Mouse (Mus musculus) embryonic facial prominence, embryonic 15.5 days (tissue): ENCODE results near the gene Hmx1. TPM values are rescaled to one million over a fixed set of nuclear protein-coding genes. Genes with fewer than 3 reads are reported as not detected.

Experiments
- ATAC-seq: fragments of 200-750 bp; cut with Nextera tagmentation; 2 replicates; pipeline ENCODE4 v1.8.0; 2017; ENCODE audit warnings: low read depth, moderate TSS enrichment; ENCODE audit not compliant: insufficient number of reproducible peaks, low FRiP score, low TSS enrichment
- H3K27ac ChIP-seq: fragments of 300-500 bp; sonication (generic); replicated peaks from 2 replicates; pipeline ENCODE4 v1.5.1; 2015; ENCODE audit warnings: mild to moderate bottlenecking, inconsistent platforms
- H3K27me3 ChIP-seq: fragments of 300-500 bp; sonication (generic); 2 replicates; pipeline ENCODE4 v1.6.1; 2015; ENCODE audit warnings: inconsistent platforms
- H3K36me3 ChIP-seq: fragments of 300-500 bp; sonication (generic); 2 replicates; pipeline ENCODE4 v1.6.1; 2015; ENCODE audit warnings: mild to moderate bottlenecking, inconsistent platforms
- H3K4me1 ChIP-seq: fragments of 300-500 bp; sonication (generic); 2 replicates; pipeline ENCODE4 v1.6.1; 2015; ENCODE audit warnings: inconsistent platforms
- H3K4me2 ChIP-seq: fragments of 300-500 bp; sonication (generic); replicated peaks from 2 replicates; pipeline ENCODE4 v1.6.1; 2015; ENCODE audit warnings: mild to moderate bottlenecking, inconsistent platforms
- H3K4me3 ChIP-seq: fragments of 300-500 bp; sonication (generic); replicated peaks from 2 replicates; pipeline ENCODE4 v1.5.1; 2015; ENCODE audit warnings: mild to moderate bottlenecking, inconsistent platforms
- H3K9ac ChIP-seq: fragments of 300-500 bp; sonication (generic); 2 replicates; pipeline ENCODE4 v1.6.1; 2015; ENCODE audit warnings: inconsistent platforms
- H3K9me3 ChIP-seq: fragments of 300-500 bp; sonication (generic); replicated peaks from 2 replicates; pipeline ENCODE4 v1.6.1; 2016; ENCODE audit warnings: inconsistent platforms
- WGBS: fragments of 180-500 bp; shearing (Covaris S2); methylation state at CpG from one replicate; pipeline ENCODE4 v1.1.7; 2015; 5-methylcytosine and 5-hydroxymethylcytosine counted together
- polyA plus RNA-seq: library from polyadenylated mRNA; unstranded; fragments of >200 nt; fragmentation: Nextera tagmentation; extraction: Ambion mirVana; gene quantifications from 2 replicates; pipeline ENCODE4 v1.2.1, GENCODE M21; 2015

The Hmx1 gene
- polyA plus RNA-seq, 1 experiment from 2014 or later = 1.7 TPM

GRCm38 (mm10) chr5:35399704-35400320 is 10.9 kb downstream of the Hmx1 start:
- no peak for ATAC-seq
- peaks cover 25% of the 10 kb centered on the region for H3K4me1 ChIP-seq
- WGBS = 3% methylated on average over 48 of the region's 48 CpGs
- H3K27me3 ChIP-seq = peaks cover 97% of the 10 kb centered on the region
- H3K4me2 ChIP-seq = 0 out of 2 replicates have a peak overlapping the region, but pooled peaks have one; percentile 2
- H3K36me3 ChIP-seq = no peaks in the 10 kb centered on the region
- H3K4me3 ChIP-seq = no peak overlapping the region
- no peak overlapping the region for H3K9ac ChIP-seq
- no peaks in the 10 kb centered on the region for H3K9me3 ChIP-seq
- H3K27ac ChIP-seq = no peak overlapping the region

GRCm38 (mm10) chr5:35401240-35401639 is 12.3 kb downstream of the Hmx1 start:
- H3K4me1 ChIP-seq = peaks cover 19% of the 10 kb centered on the region
- no peak for ATAC-seq
- H3K4me2 ChIP-seq = no peak overlapping the region
- no peak overlapping the region for H3K9ac ChIP-seq
- no peak overlapping the region for H3K4me3 ChIP-seq
- 11% methylated on average over 8 of the region's 8 CpGs for WGBS
- no peak overlapping the region for H3K27ac ChIP-seq
- no peaks in the 10 kb centered on the region for H3K9me3 ChIP-seq
- H3K36me3 ChIP-seq = no peaks in the 10 kb centered on the region
- H3K27me3 ChIP-seq = peaks cover 96% of the 10 kb centered on the region

GRCm38 (mm10) chr5:35407411-35407930 is 18.6 kb downstream of the Hmx1 start:
- WGBS = 32% methylated on average over 9 of the region's 9 CpGs
- no peaks in the 10 kb centered on the region for H3K9me3 ChIP-seq
- peaks cover 5% of the 10 kb centered on the region for H3K4me1 ChIP-seq
- no peak overlapping the region for H3K27ac ChIP-seq
- no peak overlapping the region for H3K4me2 ChIP-seq
- no peak overlapping the region for H3K9ac ChIP-seq
- H3K27me3 ChIP-seq = peaks cover 65% of the 10 kb centered on the region
- ATAC-seq = no peak
- no peaks in the 10 kb centered on the region for H3K36me3 ChIP-seq
- no peak overlapping the region for H3K4me3 ChIP-seq

- H3K4me3 ChIP-seq = no peak overlapping the region
- WGBS = 54% methylated on average over 10 of the region's 10 CpGs
- no peaks in the 10 kb centered on the region for H3K36me3 ChIP-seq
- no peak overlapping the region for H3K4me2 ChIP-seq
- ATAC-seq = no peak
- no peaks in the 10 kb centered on the region for H3K9me3 ChIP-seq
- H3K27ac ChIP-seq = no peak overlapping the region
- H3K9ac ChIP-seq = no peak overlapping the region
- peaks cover 47% of the 10 kb centered on the region for H3K27me3 ChIP-seq
- peaks cover 17% of the 10 kb centered on the region for H3K4me1 ChIP-seq
Observed at GRCm38 (mm10) chr5:35411028-35411427, 22.1 kb downstream of the Hmx1 start.

GRCm38 (mm10) chr5:35412833-35413232 is 23.9 kb downstream of the Hmx1 start:
- WGBS = 3% methylated on average over 12 of the region's 12 CpGs
- H3K27me3 ChIP-seq = peaks cover 45% of the 10 kb centered on the region

GRCm38 (mm10) chr5:35417707-35418106 is 28.8 kb downstream of the Hmx1 start:
- H3K36me3 ChIP-seq = no peaks in the 10 kb centered on the region
- WGBS = 27% methylated on average over 7 of the region's 7 CpGs
- no peak overlapping the region for H3K27ac ChIP-seq
- H3K9ac ChIP-seq = no peak overlapping the region
- no peak overlapping the region for H3K4me3 ChIP-seq
- H3K4me2 ChIP-seq = no peak overlapping the region
- H3K27me3 ChIP-seq = peaks cover 28% of the 10 kb centered on the region
- no peaks in the 10 kb centered on the region for H3K9me3 ChIP-seq
- no peak for ATAC-seq
- peaks cover 9% of the 10 kb centered on the region for H3K4me1 ChIP-seq

More at GRCm38 (mm10) chr5:35412833-35413232, 23.9 kb downstream of the Hmx1 start:
- Histone ChIP-seq H3K36me3 (no peaks in the 10 kb centered on the region), H3K4me1 (peaks cover 17% of the 10 kb centered on the region), H3K4me2 (peak overlapping the region; percentile 20; the same call in 1 of the 2 replicates), H3K27ac (no peak overlapping the region), H3K9me3 (no peaks in the 10 kb centered on the region), H3K9ac (no peak overlapping the region), H3K4me3 (no peak overlapping the region)
- 0 out of 2 replicates have a peak, but pooled peaks have one; percentile 37 for ATAC-seq

- H3K4me3 ChIP-seq = no peak overlapping the region
- WGBS = 69% methylated on average over 4 of the region's 4 CpGs
- H3K27ac ChIP-seq = no peak overlapping the region
- no peak overlapping the region for H3K9ac ChIP-seq
- peaks cover 8% of the 10 kb centered on the region; the same call in 1 of the 2 replicates for H3K27me3 ChIP-seq
- H3K36me3 ChIP-seq = no peaks in the 10 kb centered on the region
- H3K4me2 ChIP-seq = no peak overlapping the region
- ATAC-seq = no peak
- H3K9me3 ChIP-seq = no peaks in the 10 kb centered on the region
- H3K4me1 ChIP-seq = no peaks in the 10 kb centered on the region
Observed at GRCm38 (mm10) chr5:35421622-35422021, 32.7 kb downstream of the Hmx1 start.

GRCm38 (mm10) chr5:35425218-35425617 is 36.3 kb downstream of the Hmx1 start:
- WGBS = 19% methylated on average over 11 of the region's 11 CpGs
- Histone ChIP-seq H3K27ac (no peak overlapping the region), H3K9ac (no peak overlapping the region), H3K36me3 (no peaks in the 10 kb centered on the region), H3K9me3 (no peaks in the 10 kb centered on the region), H3K4me1 (no peaks in the 10 kb centered on the region), H3K4me2 (no peak overlapping the region), H3K4me3 (no peak overlapping the region), H3K27me3 (peaks cover 6% of the 10 kb centered on the region)
- no peak for ATAC-seq

- Histone ChIP-seq H3K27me3 (peaks cover 10% of the 10 kb centered on the region), H3K4me1 (no peaks in the 10 kb centered on the region), H3K9ac (no peak overlapping the region), H3K27ac (no peak overlapping the region), H3K4me3 (no peak overlapping the region), H3K4me2 (no peak overlapping the region), H3K9me3 (no peaks in the 10 kb centered on the region), H3K36me3 (no peaks in the 10 kb centered on the region)
- no peak for ATAC-seq
- 67% methylated on average over 6 of the region's 6 CpGs for WGBS
Observed at GRCm38 (mm10) chr5:35427901-35428300, 39.0 kb downstream of the Hmx1 start.

GRCm38 (mm10) chr5:35428421-35428820 is 39.5 kb downstream of the Hmx1 start:
- no peaks in the 10 kb centered on the region for H3K36me3 ChIP-seq
- H3K4me2 ChIP-seq = no peak overlapping the region
- no peak overlapping the region for H3K27ac ChIP-seq
- H3K4me1 ChIP-seq = no peaks in the 10 kb centered on the region
- no peak overlapping the region for H3K9ac ChIP-seq
- no peak overlapping the region for H3K4me3 ChIP-seq
- WGBS = 88% methylated on average over 6 of the region's 6 CpGs
- no peak for ATAC-seq
- peaks cover 10% of the 10 kb centered on the region for H3K27me3 ChIP-seq
- no peaks in the 10 kb centered on the region for H3K9me3 ChIP-seq

GRCm38 (mm10) chr5:35432098-35432497 is 43.2 kb downstream of the Hmx1 start:
- no peaks in the 10 kb centered on the region for H3K36me3 ChIP-seq
- WGBS = 73% methylated on average over 6 of the region's 6 CpGs
- H3K27me3 ChIP-seq = peaks cover 10% of the 10 kb centered on the region
- H3K4me1 ChIP-seq = 0 out of 2 replicates have a peak, but pooled peaks cover 9% of the 10 kb centered on the region
- no peaks in the 10 kb centered on the region for H3K9me3 ChIP-seq
- ATAC-seq = no peak
- no peak overlapping the region for H3K27ac ChIP-seq
- no peak overlapping the region for H3K9ac ChIP-seq
- H3K4me2 ChIP-seq = no peak overlapping the region
- H3K4me3 ChIP-seq = no peak overlapping the region

- Histone ChIP-seq H3K36me3 (no peaks in the 10 kb centered on the region), H3K27me3 (peaks cover 10% of the 10 kb centered on the region), H3K4me2 (no peak overlapping the region), H3K27ac (no peak overlapping the region), H3K4me1 (0 out of 2 replicates have a peak, but pooled peaks cover 9% of the 10 kb centered on the region), H3K9me3 (no peaks in the 10 kb centered on the region), H3K9ac (no peak overlapping the region), H3K4me3 (no peak overlapping the region)
- 41% methylated on average over 5 of the region's 5 CpGs for WGBS
- no peak for ATAC-seq
Observed at GRCm38 (mm10) chr5:35434038-35434437, 45.1 kb downstream of the Hmx1 start.
